Mouse (Mus musculus): ENCODE results near the gene Gnaq. TPM values are rescaled to one million over a fixed set of nuclear protein-coding genes. Genes with fewer than 3 reads are reported as not detected.

Gene Gnaq
- polyA plus RNA-seq, 1 experiment: 8.1 TPM

GRCm38 (mm10) chr19:16168653-16169198 lies 36.1 kb downstream of the Gnaq start:
- 0 out of 2 replicates have a peak, but pooled peaks cover 4% of the 10 kb centered on the region for H3K4me1 ChIP-seq (replicated peaks; ENCODE audit: control insufficient read depth, insufficient read depth, low read length)
- no peak for DNase-seq
- 75% methylated on average over 4 of the region's 4 CpGs for WGBS
- H3K4me3 ChIP-seq (ENCODE audit: control insufficient read depth, insufficient read depth, low read length): no peak overlapping the region
- no peaks in the 10 kb centered on the region for H3K36me3 ChIP-seq (ENCODE audit: control insufficient read depth, insufficient read depth, low read length)
- no peak overlapping the region for H3K27ac ChIP-seq (ENCODE audit: control insufficient read depth, insufficient read depth, low read length)
- H3K27me3 ChIP-seq (ENCODE audit: control insufficient read depth, insufficient read depth, low read length): no peaks in the 10 kb centered on the region
- TF ChIP-seq CTCF (IDR thresholded peaks at IDR 0.05; ENCODE audit: borderline replicate concordance, control insufficient read depth, extremely low read depth, insufficient read depth, low read length, poor library complexity) (no peak), POLR2A (IDR thresholded peaks at IDR 0.05; ENCODE audit: control insufficient read depth, extremely low read depth, insufficient read depth, low read length, poor library complexity) (no peak)

GRCm38 (mm10) chr19:16170724-16171123 lies 38.1 kb downstream of the Gnaq start:
- Histone ChIP-seq H3K4me1 (replicated peaks; ENCODE audit: control insufficient read depth, insufficient read depth, low read length) (0 out of 2 replicates have a peak, but pooled peaks cover 4% of the 10 kb centered on the region), H3K27ac (ENCODE audit: control insufficient read depth, insufficient read depth, low read length) (no peak overlapping the region), H3K36me3 (ENCODE audit: control insufficient read depth, insufficient read depth, low read length) (no peaks in the 10 kb centered on the region), H3K27me3 (ENCODE audit: control insufficient read depth, insufficient read depth, low read length) (no peaks in the 10 kb centered on the region), H3K4me3 (ENCODE audit: control insufficient read depth, insufficient read depth, low read length) (no peak overlapping the region)
- 81% methylated on average over 3 of the region's 3 CpGs for WGBS
- TF ChIP-seq CTCF (IDR thresholded peaks at IDR 0.05; ENCODE audit: borderline replicate concordance, control insufficient read depth, extremely low read depth, insufficient read depth, low read length, poor library complexity): no peak
- no peak for DNase-seq

DNA sequence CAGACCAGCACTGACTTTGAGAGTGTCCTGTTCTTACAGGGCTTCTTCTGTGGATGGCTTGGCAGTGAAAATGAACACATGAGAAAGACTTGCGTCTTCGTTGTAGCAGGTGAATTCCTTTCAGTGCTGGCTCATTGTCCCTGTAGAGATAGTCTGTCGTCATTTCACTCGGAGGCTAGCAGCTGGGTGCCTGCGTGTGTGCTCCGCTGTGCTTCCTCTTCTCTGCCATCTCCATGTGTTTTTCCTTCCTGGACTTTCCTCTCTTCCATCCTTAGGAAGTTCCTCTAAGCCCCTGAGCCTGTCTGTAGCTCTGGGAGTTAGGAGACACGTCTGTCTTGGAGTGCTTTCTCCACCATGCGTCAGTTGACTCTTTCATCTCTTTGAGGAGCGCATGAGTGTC lies 41.1 kb downstream of the Gnaq start:
- 87% methylated on average over 9 of the region's 9 CpGs for WGBS
- TF ChIP-seq CTCF (IDR thresholded peaks at IDR 0.05; ENCODE audit: borderline replicate concordance, control insufficient read depth, extremely low read depth, insufficient read depth, low read length, poor library complexity) (no peak), POLR2A (IDR thresholded peaks at IDR 0.05; ENCODE audit: control insufficient read depth, extremely low read depth, insufficient read depth, low read length, poor library complexity) (no peak)
- H3K27ac ChIP-seq (ENCODE audit: control insufficient read depth, insufficient read depth, low read length): no peak overlapping the region
- no peaks in the 10 kb centered on the region for H3K36me3 ChIP-seq (ENCODE audit: control insufficient read depth, insufficient read depth, low read length)
- DNase-seq: no peak
- H3K4me3 ChIP-seq (ENCODE audit: control insufficient read depth, insufficient read depth, low read length): no peak overlapping the region
- peaks cover 3% of the 10 kb centered on the region; the same call in 1 of the 2 replicates for H3K4me1 ChIP-seq (replicated peaks; ENCODE audit: control insufficient read depth, insufficient read depth, low read length)
- no peaks in the 10 kb centered on the region for H3K27me3 ChIP-seq (ENCODE audit: control insufficient read depth, insufficient read depth, low read length)

- Histone ChIP-seq H3K36me3 (ENCODE audit: control insufficient read depth, insufficient read depth, low read length) (no peaks in the 10 kb centered on the region), H3K27me3 (ENCODE audit: control insufficient read depth, insufficient read depth, low read length) (no peaks in the 10 kb centered on the region), H3K4me3 (ENCODE audit: control insufficient read depth, insufficient read depth, low read length) (no peak overlapping the region), H3K27ac (ENCODE audit: control insufficient read depth, insufficient read depth, low read length) (no peak overlapping the region), H3K4me1 (replicated peaks; ENCODE audit: control insufficient read depth, insufficient read depth, low read length) (peaks cover 2% of the 10 kb centered on the region; the same call in 1 of the 2 replicates)
- no peak for DNase-seq
- 89% methylated on average over 5 of the region's 5 CpGs for WGBS
- no peak for TF ChIP-seq CTCF (IDR thresholded peaks at IDR 0.05; ENCODE audit: borderline replicate concordance, control insufficient read depth, extremely low read depth, insufficient read depth, low read length, poor library complexity)
- no peak for TF ChIP-seq POLR2A (IDR thresholded peaks at IDR 0.05; ENCODE audit: control insufficient read depth, extremely low read depth, insufficient read depth, low read length, poor library complexity)
Observed at GRCm38 (mm10) chr19:16176426-16176825, 43.8 kb downstream of the Gnaq start.

DNA sequence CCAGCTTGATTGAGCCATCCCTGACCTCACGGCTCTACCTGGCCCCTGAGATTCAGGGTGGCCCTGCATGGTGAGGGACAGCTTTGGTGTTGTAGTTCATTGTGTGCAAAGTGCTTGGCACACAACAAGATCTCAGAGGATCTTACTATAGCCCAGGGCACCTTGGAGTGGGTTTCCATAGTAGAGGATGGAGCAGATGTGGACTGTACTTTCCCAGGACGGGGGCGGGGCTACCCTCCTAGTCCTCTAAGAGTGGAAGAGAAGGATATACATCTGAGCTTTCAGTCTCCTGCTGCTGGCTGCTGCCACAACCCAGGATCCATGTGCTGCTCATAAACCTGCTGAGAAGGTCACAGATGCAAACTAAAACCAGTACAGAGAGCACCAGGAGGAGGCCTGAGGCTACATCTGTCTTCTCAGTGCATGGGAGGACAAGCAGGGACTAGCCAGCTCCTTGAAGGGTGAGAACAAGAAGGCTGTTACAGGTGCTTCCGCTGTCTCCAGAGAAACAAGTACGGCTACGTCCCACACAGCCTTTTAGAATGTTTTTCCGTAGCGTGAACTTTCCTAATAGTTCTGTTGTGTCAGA lies 44.6 kb downstream of the Gnaq start:
- TF ChIP-seq CTCF (IDR thresholded peaks at IDR 0.05; ENCODE audit: borderline replicate concordance, control insufficient read depth, extremely low read depth, insufficient read depth, low read length, poor library complexity) (no peak), POLR2A (IDR thresholded peaks at IDR 0.05; ENCODE audit: control insufficient read depth, extremely low read depth, insufficient read depth, low read length, poor library complexity) (no peak)
- H3K27me3 ChIP-seq (ENCODE audit: control insufficient read depth, insufficient read depth, low read length): no peaks in the 10 kb centered on the region
- peaks cover 2% of the 10 kb centered on the region; the same call in 1 of the 2 replicates for H3K4me1 ChIP-seq (replicated peaks; ENCODE audit: control insufficient read depth, insufficient read depth, low read length)
- H3K4me3 ChIP-seq (ENCODE audit: control insufficient read depth, insufficient read depth, low read length): no peak overlapping the region
- H3K27ac ChIP-seq (ENCODE audit: control insufficient read depth, insufficient read depth, low read length): no peak overlapping the region
- 96% methylated on average over 8 of the region's 8 CpGs for WGBS
- no peaks in the 10 kb centered on the region for H3K36me3 ChIP-seq (ENCODE audit: control insufficient read depth, insufficient read depth, low read length)
- DNase-seq: no peak

DNA sequence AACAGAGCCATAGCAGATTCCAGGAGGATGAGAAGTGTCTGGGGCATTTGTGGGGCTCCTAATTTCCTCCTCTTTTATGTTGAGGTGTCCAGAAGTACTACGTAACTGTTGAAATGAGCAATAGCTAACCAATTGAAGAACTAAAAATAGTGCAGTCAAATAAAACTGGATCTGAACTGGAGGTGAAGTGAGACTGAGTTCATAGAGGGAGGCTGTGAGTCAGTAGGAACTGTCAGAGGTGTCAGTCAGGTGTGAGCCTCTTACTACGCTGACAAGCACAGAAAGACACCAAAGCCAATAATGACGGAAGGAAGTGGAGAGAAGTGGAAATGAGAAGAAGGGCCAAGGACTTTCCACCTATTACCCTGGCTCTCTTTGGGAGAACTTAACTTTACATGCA lies 48.6 kb downstream of the Gnaq start:
- Histone ChIP-seq H3K4me1 (replicated peaks; ENCODE audit: control insufficient read depth, insufficient read depth, low read length) (peaks cover 2% of the 10 kb centered on the region; the same call in 1 of the 2 replicates), H3K36me3 (ENCODE audit: control insufficient read depth, insufficient read depth, low read length) (no peaks in the 10 kb centered on the region), H3K4me3 (ENCODE audit: control insufficient read depth, insufficient read depth, low read length) (no peak overlapping the region), H3K27me3 (ENCODE audit: control insufficient read depth, insufficient read depth, low read length) (no peaks in the 10 kb centered on the region), H3K27ac (ENCODE audit: control insufficient read depth, insufficient read depth, low read length) (no peak overlapping the region)
- no peak for DNase-seq
- TF ChIP-seq POLR2A (IDR thresholded peaks at IDR 0.05; ENCODE audit: control insufficient read depth, extremely low read depth, insufficient read depth, low read length, poor library complexity): no peak
- WGBS: 90% methylated on average over 3 of the region's 3 CpGs

Measured in thymus, adult 2 months (tissue).